Mouse (Mus musculus): Measurements from ENCODE around the gene Krtap19-2. TPM values are rescaled to one million over a fixed set of nuclear protein-coding genes. Genes with fewer than 3 reads are reported as not detected.

Gene Krtap19-2
- not detected in 2 replicates for total RNA-seq (2014; rRNA removed)
- not detected in 2 replicates for polyA plus RNA-seq (2015; fragmentation: Nextera tagmentation; extraction: Ambion mirVana)

GRCm38 (mm10) chr16:88874169-88874568 lies at the start of gene Krtap19-2:
Gene Krtap19-2 (minus strand): TSS chr16:88874269.
- Histone ChIP-seq H3K27ac (no peak within 1 kb of the TSS), H3K9ac (replicated peaks; ENCODE audit: low read length) (no peak within 1 kb of the TSS), H3K4me3 (ENCODE audit: low read length) (no peak within 1 kb of the TSS), H3K4me1 (ENCODE audit: insufficient read depth, low read length) (no peaks in the 10 kb centered on the region), H3K9me3 (ENCODE audit: low read length) (no peaks in the 10 kb centered on the region), H3K27me3 (ENCODE audit: insufficient read depth, low read length) (no peaks in the 10 kb centered on the region), H3K36me3 (ENCODE audit: insufficient read depth, low read length) (no peaks in the 10 kb centered on the region), H3K4me2 (ENCODE audit: low read depth, low read length) (no peak within 1 kb of the TSS)
- DNase-seq (ENCODE audit: low spot score) = no peak
- 92% methylated on average over 3 of the region's 3 CpGs for WGBS
- ATAC-seq = no peak
- no peak for TF ChIP-seq CTCF (IDR thresholded peaks at IDR 0.05; ENCODE audit: low read depth)

GRCm38 (mm10) chr16:88896357-88896756 lies 22.3 kb upstream of the Krtap19-2 start, which contains the start of gene Krtap19-5:
Gene Krtap19-5 (minus strand): TSS chr16:88896457.
- WGBS = 95% methylated on average over 6 of the region's 6 CpGs
- DNase-seq (ENCODE audit: low spot score) (no peak), ATAC-seq (no peak)
- no peaks in the 10 kb centered on the region for H3K27me3 ChIP-seq (ENCODE audit: insufficient read depth, low read length)
- H3K4me3 ChIP-seq (ENCODE audit: low read length) = no peak within 1 kb of the TSS
- TF ChIP-seq CTCF (IDR thresholded peaks at IDR 0.05; ENCODE audit: low read depth) = no peak
- H3K4me2 ChIP-seq (ENCODE audit: low read depth, low read length) = no peak within 1 kb of the TSS
- no peaks in the 10 kb centered on the region for H3K4me1 ChIP-seq (ENCODE audit: insufficient read depth, low read length)
- no peaks in the 10 kb centered on the region for H3K36me3 ChIP-seq (ENCODE audit: insufficient read depth, low read length)
- H3K9me3 ChIP-seq (ENCODE audit: low read length) = no peaks in the 10 kb centered on the region
- H3K9ac ChIP-seq (replicated peaks; ENCODE audit: low read length) = no peak within 1 kb of the TSS
- H3K27ac ChIP-seq = no peak within 1 kb of the TSS

- no peak for TF ChIP-seq CTCF (IDR thresholded peaks at IDR 0.05; ENCODE audit: low read depth)
- Histone ChIP-seq H3K36me3 (ENCODE audit: insufficient read depth, low read length) (no peaks in the 10 kb centered on the region), H3K4me3 (ENCODE audit: low read length) (no peak overlapping the region), H3K4me2 (ENCODE audit: low read depth, low read length) (no peak overlapping the region), H3K4me1 (ENCODE audit: insufficient read depth, low read length) (no peaks in the 10 kb centered on the region), H3K27me3 (ENCODE audit: insufficient read depth, low read length) (no peaks in the 10 kb centered on the region), H3K9ac (replicated peaks; ENCODE audit: low read length) (no peak overlapping the region), H3K9me3 (ENCODE audit: low read length) (no peaks in the 10 kb centered on the region), H3K27ac (no peak overlapping the region)
- WGBS = 78% methylated on average over 6 of the region's 6 CpGs
- DNase-seq (ENCODE audit: low spot score) (no peak), ATAC-seq (no peak)
Measured at GRCm38 (mm10) chr16:88886870-88887269, 12.8 kb upstream of the Krtap19-2 start.

GRCm38 (mm10) chr16:88884989-88885388 lies 10.9 kb upstream of the Krtap19-2 start, which contains the start of gene Krtap19-4:
Gene Krtap19-4 (minus strand): TSS chr16:88885089.
- Histone ChIP-seq H3K4me1 (ENCODE audit: insufficient read depth, low read length) (no peaks in the 10 kb centered on the region), H3K4me3 (ENCODE audit: low read length) (no peak within 1 kb of the TSS), H3K9ac (replicated peaks; ENCODE audit: low read length) (no peak within 1 kb of the TSS), H3K9me3 (ENCODE audit: low read length) (no peaks in the 10 kb centered on the region), H3K4me2 (ENCODE audit: low read depth, low read length) (no peak within 1 kb of the TSS), H3K36me3 (ENCODE audit: insufficient read depth, low read length) (no peaks in the 10 kb centered on the region), H3K27me3 (ENCODE audit: insufficient read depth, low read length) (no peaks in the 10 kb centered on the region), H3K27ac (no peak within 1 kb of the TSS)
- ATAC-seq (no peak), DNase-seq (ENCODE audit: low spot score) (no peak)
- WGBS = 91% methylated on average over 5 of the region's 5 CpGs
- no peak for TF ChIP-seq CTCF (IDR thresholded peaks at IDR 0.05; ENCODE audit: low read depth)

GRCm38 (mm10) chr16:88877938-88878337 lies 3.9 kb upstream of the Krtap19-2 start, which contains the start of gene Krtap19-3:
Gene Krtap19-3 (minus strand): TSS chr16:88878038.
- Histone ChIP-seq H3K4me3 (ENCODE audit: low read length) (no peak within 1 kb of the TSS), H3K4me1 (ENCODE audit: insufficient read depth, low read length) (no peaks in the 10 kb centered on the region), H3K27ac (no peak within 1 kb of the TSS), H3K4me2 (ENCODE audit: low read depth, low read length) (no peak within 1 kb of the TSS), H3K9me3 (ENCODE audit: low read length) (no peaks in the 10 kb centered on the region), H3K9ac (replicated peaks; ENCODE audit: low read length) (no peak within 1 kb of the TSS), H3K27me3 (ENCODE audit: insufficient read depth, low read length) (no peaks in the 10 kb centered on the region), H3K36me3 (ENCODE audit: insufficient read depth, low read length) (no peaks in the 10 kb centered on the region)
- DNase-seq (ENCODE audit: low spot score) = no peak
- TF ChIP-seq CTCF (IDR thresholded peaks at IDR 0.05; ENCODE audit: low read depth) = no peak
- ATAC-seq = no peak
- 83% methylated on average over 2 of the region's 2 CpGs for WGBS

- DNase-seq (ENCODE audit: low spot score) = no peak
- Histone ChIP-seq H3K4me1 (ENCODE audit: insufficient read depth, low read length) (no peaks in the 10 kb centered on the region), H3K27me3 (ENCODE audit: insufficient read depth, low read length) (no peaks in the 10 kb centered on the region), H3K9ac (replicated peaks; ENCODE audit: low read length) (no peak within 1 kb of the TSS), H3K9me3 (ENCODE audit: low read length) (no peaks in the 10 kb centered on the region), H3K4me2 (ENCODE audit: low read depth, low read length) (no peak within 1 kb of the TSS), H3K36me3 (ENCODE audit: insufficient read depth, low read length) (no peaks in the 10 kb centered on the region), H3K4me3 (ENCODE audit: low read length) (no peak within 1 kb of the TSS), H3K27ac (no peak within 1 kb of the TSS)
- no peak for ATAC-seq
- 89% methylated on average over 6 of the region's 6 CpGs for WGBS
- no peak for TF ChIP-seq CTCF (IDR thresholded peaks at IDR 0.05; ENCODE audit: low read depth)
Measured at GRCm38 (mm10) chr16:88869311-88869710, 4.8 kb downstream of the Krtap19-2 start, which contains the start of gene Krtap19-1. Gene Krtap19-1 (minus strand): TSS chr16:88869411.

- Histone ChIP-seq H3K4me3 (ENCODE audit: low read length) (no peak overlapping the region), H3K27ac (no peak overlapping the region), H3K4me2 (ENCODE audit: low read depth, low read length) (no peak overlapping the region), H3K9ac (replicated peaks; ENCODE audit: low read length) (no peak overlapping the region), H3K27me3 (ENCODE audit: insufficient read depth, low read length) (no peaks in the 10 kb centered on the region), H3K4me1 (ENCODE audit: insufficient read depth, low read length) (no peaks in the 10 kb centered on the region), H3K9me3 (ENCODE audit: low read length) (no peaks in the 10 kb centered on the region), H3K36me3 (ENCODE audit: insufficient read depth, low read length) (no peaks in the 10 kb centered on the region)
- WGBS = 88% methylated on average over 4 of the region's 4 CpGs
- DNase-seq (ENCODE audit: low spot score) (no peak), ATAC-seq (no peak)
- no peak for TF ChIP-seq CTCF (IDR thresholded peaks at IDR 0.05; ENCODE audit: low read depth)
Measured at GRCm38 (mm10) chr16:88864887-88865407, 9.1 kb downstream of the Krtap19-2 start.
